Mouse (Mus musculus) CH12.LX (cell line): ENCODE results near the gene Grk3.

Experiments
- CTCF ChIP-seq, 2 experiments: IDR thresholded peaks in 1 of 2; conservative IDR thresholded peaks in 1 of 2; 2 replicates each; pipeline ENCODE4 v1.5.1; 2011 to 2012; ENCODE audit warnings: low read depth in 2 of 2, low read length in 2 of 2, improper control_type of control experiment in 1 of 2, inconsistent platforms in 1 of 2, mild to moderate bottlenecking in 1 of 2, moderate library complexity in 1 of 2
- HCFC1 ChIP-seq: IDR thresholded peaks from 2 replicates; pipeline ENCODE4 v1.6.1; 2012; ENCODE audit warnings: low read depth, mild to moderate bottlenecking, inconsistent platforms, low read length, improper control_type of control experiment
- POLR2A ChIP-seq: IDR thresholded peaks from 2 replicates; pipeline ENCODE4 v1.6.1; 2011; ENCODE audit warnings: low read depth, mild to moderate bottlenecking, improper control_type of control experiment, low read length
- TCF12 ChIP-seq: IDR thresholded peaks from 2 replicates; pipeline ENCODE4 v1.6.1; 2014; ENCODE audit warnings: low read depth, mild to moderate bottlenecking, inconsistent platforms, low read length, improper control_type of control experiment
- USF2 ChIP-seq: conservative IDR thresholded peaks from 2 replicates; pipeline ENCODE4 v1.6.1; 2011; ENCODE audit warnings: low read depth, low read length, improper control_type of control experiment
- ZMIZ1 ChIP-seq: IDR thresholded peaks from 2 replicates; pipeline ENCODE4 v1.6.1; 2012; ENCODE audit warnings: low read depth, mild to moderate bottlenecking, inconsistent platforms, low read length, improper control_type of control experiment

GRCm38 (mm10) chr5:113002821-113003380 lies 12.7 kb downstream of the Grk3 start:
- no peak for TF ChIP-seq POLR2A
- TF ChIP-seq HCFC1, result no peak
- TF ChIP-seq CTCF (conservative IDR thresholded peaks at IDR 0.05 in 1 of 2, IDR thresholded peaks at IDR 0.05 in 1 of 2; ENCODE audit: low read depth in 2 of 2, low read length in 2 of 2), result no peak
- no peak for TF ChIP-seq ZMIZ1
- TF ChIP-seq TCF12, result no peak
- TF ChIP-seq USF2, result no peak
